Mouse (Mus musculus) central nervous system, embryonic 18 days (tissue): ENCODE data around the gene Gm6526. TPM values are rescaled to one million over a fixed set of nuclear protein-coding genes. Genes with fewer than 3 reads are reported as not detected.

Experiments used
- polyA plus RNA-seq: library from polyadenylated mRNA; depleted of rRNA; stranded (reverse); fragments of >200 nt; gene quantifications from 2 replicates; pipeline ENCODE4 v1.2.3, GENCODE M21; 2012; rRNA removed

Gene Gm6526
- polyA plus RNA-seq: not detected in 2 replicates

DNA sequence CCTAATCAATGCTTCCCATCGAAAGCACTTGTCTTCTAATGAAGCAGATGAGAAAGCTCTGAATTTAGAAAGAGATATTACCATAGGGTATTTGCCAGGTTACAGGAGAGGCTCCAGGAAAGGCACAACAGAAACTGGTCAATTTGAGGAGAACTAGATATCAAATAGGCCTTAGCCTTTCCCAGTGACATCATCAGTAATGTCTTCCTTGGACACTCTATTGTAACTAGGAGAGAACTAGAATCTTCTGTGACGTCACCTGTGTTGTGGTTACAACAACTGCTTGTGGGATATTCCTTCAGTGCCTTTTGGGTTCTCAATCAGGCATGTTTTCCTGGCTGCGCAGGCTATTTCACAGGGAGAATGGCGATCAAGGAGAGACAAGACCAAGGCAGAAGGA, at the start of gene Gm6526:
Gm6526 (plus strand) TSS at position 301 of the 400 bp plus-strand sequence.

DNA sequence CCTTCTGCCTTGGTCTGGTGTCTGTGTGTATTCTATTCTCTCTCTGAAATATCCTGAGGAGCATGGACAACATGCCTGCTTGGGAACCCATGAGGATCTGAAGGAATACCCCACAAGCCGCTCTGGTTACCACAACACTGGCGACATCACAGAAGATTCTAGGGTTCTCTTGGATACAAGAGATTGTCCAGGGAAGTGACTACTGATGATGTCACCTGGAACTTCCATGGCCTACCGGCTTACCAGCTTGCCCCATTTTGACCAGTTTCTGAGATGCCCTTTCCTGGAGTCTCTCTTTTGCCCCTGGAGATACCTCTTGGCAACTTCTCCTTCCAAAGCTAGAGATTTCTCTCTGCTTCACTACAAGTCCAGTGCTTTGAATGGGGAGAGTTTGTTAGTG, 20.3 kb upstream of the Gm6526 start, which contains the start of gene Gm16506:
Gm16506 (minus strand) TSS at position 101 of the 400 bp plus-strand sequence.

DNA sequence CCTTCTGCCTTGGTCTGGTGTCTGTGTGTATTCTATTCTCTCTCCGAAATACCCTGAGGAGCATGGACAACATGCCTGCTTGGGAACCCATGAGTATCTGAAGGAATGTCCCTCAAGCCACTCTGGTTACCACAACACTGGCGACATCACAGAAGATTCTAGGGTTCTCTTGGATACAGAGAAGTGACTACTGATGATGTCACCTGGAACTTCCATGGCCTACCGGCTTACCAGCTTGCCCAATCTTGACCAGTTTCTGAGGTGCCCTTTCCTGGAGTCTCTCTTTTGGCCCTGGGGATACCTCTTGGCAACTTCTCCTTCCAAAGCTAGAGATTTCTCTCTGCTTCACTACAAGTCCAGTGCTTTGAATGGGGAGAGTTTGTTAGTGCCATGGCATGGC, 37.0 kb downstream of the Gm6526 start, which contains the start of gene Gm8180:
Gm8180 (minus strand) TSS at position 101 of the 400 bp plus-strand sequence.

Other genes starting within 250 kb of the Gm6526 start
- gene Gm5799, start 204.3 kb upstream of the Gm6526 start, polyA plus RNA-seq: not detected in 2 replicates
- gene Gm17654, start 168.7 kb upstream of the Gm6526 start, polyA plus RNA-seq: not detected in 2 replicates
- not detected in 2 replicates for gene Gm10375, start 139.9 kb upstream of the Gm6526 start, polyA plus RNA-seq
- not detected in 2 replicates for gene Gm8165, start 70.7 kb upstream of the Gm6526 start, polyA plus RNA-seq
- 0.66 and 1.0 TPM in 2 replicates for gene Gm7324, start 50.0 kb upstream of the Gm6526 start, polyA plus RNA-seq
- not detected in 2 replicates for gene Gm16506, start 20.4 kb upstream of the Gm6526 start, polyA plus RNA-seq
- not detected in 2 replicates for gene Gm8180, start 36.9 kb downstream of the Gm6526 start, polyA plus RNA-seq
- gene Ear1, start 127.7 kb downstream of the Gm6526 start, polyA plus RNA-seq: not detected in 2 replicates
- not detected in 2 replicates for gene Ear10, start 175.7 kb downstream of the Gm6526 start, polyA plus RNA-seq
- gene Gm8113, start 177.5 kb downstream of the Gm6526 start, polyA plus RNA-seq: 5.9 TPM in 2 replicates
- not detected in 2 replicates for gene Ang5, start 209.2 kb downstream of the Gm6526 start, polyA plus RNA-seq